Mouse (Mus musculus) urinary bladder, adult 18-20 months (tissue): ENCODE measurements at regions not wholly inside any gene's neighbourhood (a gene's known extent, or its start where the extent isn't known, plus 50 kb on each side); places are given as distances from the start of the nearest gene placed in this dataset.

ENCODE experiments used
- DNase-seq, 2 experiments: peaks; one replicate each; pipeline ENCODE4 v3.0.0; 2022; ENCODE audit warnings: low spot score in 2 of 2, mixed read lengths in 2 of 2

DNA sequence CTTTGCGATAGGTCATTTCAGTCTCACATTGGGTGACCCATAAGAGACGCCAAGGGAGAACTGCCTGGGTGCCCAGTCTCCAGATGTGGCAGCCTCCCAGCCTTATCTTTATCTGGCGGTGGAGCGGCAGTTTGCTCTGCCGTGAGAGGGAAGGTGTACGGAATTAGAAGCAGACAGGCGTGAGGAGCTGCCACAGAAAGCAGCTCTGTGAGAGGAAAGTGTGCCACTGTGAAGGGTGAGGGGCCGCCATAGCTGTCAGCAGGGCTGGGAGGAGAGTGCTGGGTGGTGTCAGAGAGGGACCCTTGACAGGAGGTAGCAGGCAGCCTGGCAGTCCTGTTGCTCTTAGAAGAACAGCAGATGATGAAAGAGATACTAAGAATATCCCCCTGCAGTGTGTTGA, 375.0 kb downstream of the Cdh26 start:
- DNase-seq = no peak

DNA sequence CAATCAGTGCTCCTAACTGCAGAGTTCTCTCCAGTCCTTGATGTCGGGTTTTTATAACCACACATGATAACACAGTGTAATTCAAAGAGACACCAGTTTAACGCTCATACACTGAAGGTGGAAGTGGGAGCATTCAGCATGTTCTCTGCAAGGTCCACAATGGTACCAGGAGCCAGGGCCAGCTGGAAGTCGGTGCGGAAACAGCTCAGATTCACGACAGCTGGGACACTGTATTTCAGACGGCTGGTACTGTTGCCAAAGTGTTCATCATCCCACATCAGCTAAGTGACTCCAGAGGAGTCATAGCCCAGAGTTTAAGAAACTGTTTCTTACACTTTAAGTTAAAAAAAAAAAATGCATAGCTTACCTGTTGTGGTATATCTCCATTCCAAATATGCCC, 391.2 kb downstream of the Cdh26 start:
- DNase-seq = no peak

DNA sequence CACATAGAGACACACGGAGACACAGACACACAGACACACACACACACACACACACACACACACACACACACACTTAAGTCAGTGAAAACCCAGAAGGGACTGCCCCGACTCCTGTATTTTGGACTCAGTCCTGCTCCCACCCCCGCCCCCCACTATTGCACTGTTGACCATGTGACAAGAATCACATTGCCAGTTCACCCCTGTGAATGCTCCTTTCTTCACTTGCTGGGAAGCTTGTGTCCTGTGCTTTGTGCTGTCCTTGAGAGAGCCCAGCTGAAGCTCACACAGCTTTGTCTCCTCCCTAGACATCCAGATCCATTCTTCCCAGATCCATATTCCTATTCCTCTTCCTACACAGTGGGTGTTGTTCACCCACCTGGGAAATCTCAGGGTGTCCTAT, 400.0 kb downstream of the Cdh26 start:
- DNase-seq = no peak

DNA sequence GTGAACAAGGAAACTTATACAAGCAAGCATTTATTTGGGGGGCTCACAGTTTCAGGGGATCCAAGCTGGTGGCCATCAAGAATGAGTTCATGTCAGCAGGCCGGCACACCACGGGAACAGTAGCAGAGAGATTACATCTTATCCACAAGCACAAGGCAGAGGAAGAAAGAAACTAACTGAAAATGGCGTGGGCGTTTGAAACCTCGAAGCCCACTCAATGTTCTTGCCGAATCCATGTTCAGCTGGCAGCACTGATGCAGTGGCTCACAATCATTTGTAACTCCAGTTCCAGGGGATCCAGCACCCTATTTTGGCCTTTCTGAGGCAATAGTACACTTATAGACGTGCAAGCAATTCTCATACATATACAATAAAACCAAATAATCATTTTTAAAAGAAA, 404.7 kb downstream of the Cdh26 start:
- DNase-seq = no peak

DNA sequence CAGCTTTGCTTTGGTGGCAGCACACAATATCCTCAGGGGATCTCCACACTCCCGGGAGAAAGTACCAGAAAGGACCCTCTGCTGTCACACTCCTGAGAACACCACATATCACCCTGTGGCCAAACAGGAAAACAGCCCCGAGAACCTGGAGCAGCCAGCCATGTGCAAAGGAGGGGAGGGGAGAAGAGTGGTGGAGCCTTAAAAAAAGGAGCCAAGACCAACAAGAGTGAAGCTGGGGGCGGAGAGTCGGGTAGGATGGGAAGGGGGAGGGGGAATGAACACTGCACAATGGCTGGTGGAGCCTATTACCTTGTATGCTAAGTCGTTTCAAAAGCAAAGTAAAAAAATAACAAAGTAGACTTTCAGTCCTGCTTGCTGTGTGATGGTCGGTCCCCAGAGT, 408.2 kb downstream of the Cdh26 start:
- DNase-seq = no peak

DNA sequence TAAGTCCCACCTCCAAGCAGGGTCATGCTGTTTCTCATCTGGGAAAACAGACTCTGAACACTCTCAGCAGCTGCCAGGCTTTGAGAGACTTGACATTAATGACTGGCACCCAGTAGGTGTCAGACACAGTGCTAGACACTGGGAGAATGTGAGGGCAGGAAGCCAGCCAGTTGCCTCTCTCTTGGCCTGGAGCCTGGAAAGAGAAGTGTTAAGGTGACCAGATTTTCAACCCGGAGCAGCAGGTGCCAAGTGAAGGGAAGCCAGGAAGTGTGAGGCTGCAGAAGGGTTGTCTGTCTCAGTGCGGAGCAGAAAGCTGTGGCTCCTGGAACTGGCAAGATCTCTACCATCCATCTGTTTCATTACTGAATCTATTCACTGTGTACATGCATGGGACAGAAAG, 410.6 kb downstream of the Cdh26 start:
- no peak for DNase-seq

DNA sequence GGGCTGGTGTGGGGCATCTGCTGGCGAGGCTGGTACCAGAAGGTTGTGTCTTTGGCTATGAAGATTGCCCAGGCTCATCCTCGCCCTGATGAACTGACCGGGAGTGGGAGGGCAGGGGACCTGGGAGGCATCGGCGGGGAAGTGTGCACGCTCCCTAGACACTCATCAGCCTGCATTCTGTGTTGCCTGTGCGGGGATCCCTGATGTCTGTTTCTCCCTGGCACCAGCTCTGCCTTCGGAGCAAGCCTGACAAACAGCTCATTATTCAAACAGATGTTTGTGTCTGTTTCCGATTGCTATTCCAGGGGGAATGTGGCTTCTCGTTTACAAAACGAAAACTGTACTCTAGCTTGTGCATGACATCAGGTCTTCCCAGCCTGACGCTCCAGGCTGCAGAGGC, 412.3 kb downstream of the Cdh26 start:
- no peak for DNase-seq

DNA sequence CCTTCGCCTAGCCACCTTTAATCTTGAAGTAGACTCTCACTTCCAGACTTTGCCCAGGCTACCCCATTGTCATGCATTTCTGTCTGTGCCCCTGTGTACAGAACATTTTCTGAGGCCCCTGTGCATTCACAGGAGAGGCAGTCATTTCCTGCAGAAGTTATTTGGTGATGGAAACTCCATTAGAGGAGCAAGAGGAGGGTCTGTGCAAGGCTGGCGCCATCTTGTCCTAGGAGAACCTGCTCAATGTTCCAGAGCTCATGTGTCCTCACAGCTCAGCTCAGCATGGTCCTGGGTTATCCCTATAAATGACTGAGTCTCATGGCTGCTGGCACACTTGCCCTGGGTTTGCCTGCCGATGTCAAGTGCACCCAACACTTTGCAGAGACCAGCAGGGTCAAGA, 413.1 kb downstream of the Cdh26 start:
- DNase-seq = no peak

DNA sequence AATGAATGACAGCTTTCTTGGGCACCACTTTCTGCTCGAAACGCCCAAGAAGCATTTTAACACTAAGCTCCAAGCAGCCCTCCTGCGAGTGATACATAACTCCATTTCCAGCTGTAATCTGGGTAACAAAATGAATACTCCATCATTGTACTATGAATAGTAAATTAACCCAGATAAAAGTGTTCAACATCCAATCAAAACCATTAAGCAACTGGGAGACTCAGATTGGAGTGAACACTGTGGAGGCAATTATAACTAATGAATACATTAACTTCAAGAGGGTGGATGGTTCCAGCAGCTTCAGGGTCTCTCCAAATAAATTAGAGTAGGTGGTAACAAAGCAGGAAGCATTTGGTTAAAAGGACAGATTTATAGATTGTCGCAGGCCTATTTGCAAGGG, 414.2 kb downstream of the Cdh26 start:
- DNase-seq = no peak

DNA sequence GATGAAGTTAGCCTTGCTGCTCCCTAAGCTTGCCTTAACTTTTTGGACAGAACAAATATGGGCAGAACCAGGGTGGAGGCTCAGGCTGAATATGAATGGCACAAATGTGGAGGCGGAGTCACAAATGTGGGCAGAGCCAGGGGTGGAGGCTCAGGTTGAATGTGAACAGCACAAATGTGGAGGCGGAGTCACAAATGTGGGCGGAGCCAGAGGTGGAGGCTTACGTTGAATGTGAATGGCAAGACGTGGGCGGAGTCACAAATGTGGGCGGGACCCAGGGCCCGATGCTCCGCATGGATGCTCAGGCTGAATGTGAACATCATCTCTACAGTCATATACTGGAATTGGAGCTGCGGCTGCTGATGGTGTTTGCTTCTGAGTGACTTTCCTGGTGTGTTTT, 420.0 kb downstream of the Cdh26 start:
- no peak for DNase-seq

DNA sequence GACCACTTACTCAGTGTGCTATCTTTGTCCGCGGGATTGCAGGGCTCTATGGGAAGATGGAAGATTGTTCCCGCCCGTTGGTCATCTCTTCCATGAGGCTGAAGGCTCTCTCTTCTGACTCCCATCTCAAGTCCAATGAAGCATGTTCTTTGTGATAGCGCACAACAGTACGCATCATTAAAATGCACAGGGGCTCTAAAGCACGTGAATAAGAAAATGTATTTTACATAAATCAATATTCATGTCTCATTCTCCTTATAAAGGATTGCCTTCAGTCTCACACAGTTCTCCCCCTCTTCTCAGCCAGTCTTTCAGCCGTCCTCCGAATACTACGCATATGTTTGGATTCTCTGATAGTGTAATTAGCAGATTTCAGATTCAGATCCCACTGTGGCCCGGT, 420.4 kb downstream of the Cdh26 start:
- no peak for DNase-seq

DNA sequence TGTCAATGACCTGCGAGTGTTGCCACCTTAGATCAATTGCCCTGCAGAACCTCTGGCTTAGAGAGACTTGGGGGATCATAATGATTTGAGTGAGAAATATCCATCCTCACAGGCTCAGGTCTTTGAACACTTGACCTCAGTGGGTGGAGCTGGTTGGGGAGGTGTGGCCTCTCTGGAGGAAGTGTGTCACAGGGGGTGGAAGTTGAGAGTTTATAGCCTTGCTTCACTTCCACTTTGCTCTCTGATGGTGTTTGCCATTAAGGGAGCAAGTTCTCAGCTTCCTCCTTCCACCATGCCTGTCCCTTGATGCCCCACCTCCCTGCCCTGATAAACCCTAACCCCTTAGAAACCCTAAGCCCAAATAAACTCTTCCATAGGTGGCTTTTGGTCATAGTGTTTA, 423.7 kb downstream of the Cdh26 start:
- no peak for DNase-seq

DNA sequence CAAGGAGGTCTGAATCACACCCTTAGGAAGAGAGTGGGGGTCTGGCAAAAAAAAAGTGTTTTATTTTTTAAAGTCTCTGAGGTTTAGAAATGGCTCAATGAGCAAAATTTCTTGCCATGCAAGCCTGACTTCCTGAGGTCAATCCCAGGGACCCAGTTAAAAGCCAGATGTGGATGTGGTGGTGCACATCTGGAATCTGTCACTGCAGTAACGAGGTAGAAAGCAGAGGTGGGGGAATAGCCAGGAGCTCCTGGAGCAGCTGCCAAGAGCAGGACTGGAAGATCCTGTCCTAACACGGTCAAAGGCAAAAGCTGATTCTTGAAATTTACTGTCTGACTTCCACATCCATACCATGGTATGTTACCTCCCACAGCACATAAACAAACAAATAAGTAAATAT, 424.4 kb downstream of the Cdh26 start:
- DNase-seq = no peak

DNA sequence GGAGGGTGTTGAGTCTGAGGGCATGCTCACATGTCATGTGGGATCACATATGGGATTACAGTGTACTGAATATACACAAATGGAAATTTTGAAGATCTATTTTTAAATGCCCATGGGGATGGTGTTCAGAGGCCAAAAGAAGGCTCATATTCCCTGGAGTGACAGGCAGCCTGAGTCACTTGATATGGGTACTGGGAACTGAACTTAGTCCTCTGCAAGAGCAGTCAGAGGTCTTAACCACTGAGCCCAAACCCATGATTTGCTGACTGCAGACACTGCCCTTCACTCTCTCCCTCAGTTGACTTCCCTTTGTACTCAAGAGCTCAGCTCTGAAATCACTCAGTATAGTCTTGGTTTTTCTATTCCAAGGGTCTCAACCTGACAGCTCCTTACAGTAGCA, 432.3 kb downstream of the Cdh26 start:
- DNase-seq = no peak

DNA sequence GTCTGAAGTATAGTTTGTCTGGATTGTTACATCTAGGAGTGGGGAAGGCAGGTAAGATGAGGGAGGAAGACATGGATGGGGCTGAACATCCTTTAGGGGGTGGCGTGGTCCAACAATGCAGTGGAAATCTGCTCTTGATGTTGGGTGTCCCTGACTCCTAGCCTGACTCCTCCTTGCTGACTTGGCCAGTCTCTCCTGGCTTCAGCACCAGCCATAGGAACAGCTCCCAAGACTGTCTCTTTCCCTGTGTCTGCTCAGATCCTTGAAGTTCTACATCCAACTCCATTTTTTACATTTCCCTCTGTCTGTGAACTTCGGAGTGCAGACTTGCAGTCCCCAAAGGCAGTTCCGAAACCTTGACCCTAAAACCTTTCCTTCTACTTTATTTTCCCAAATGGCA, 436.8 kb downstream of the Cdh26 start:
- no peak for DNase-seq

DNA sequence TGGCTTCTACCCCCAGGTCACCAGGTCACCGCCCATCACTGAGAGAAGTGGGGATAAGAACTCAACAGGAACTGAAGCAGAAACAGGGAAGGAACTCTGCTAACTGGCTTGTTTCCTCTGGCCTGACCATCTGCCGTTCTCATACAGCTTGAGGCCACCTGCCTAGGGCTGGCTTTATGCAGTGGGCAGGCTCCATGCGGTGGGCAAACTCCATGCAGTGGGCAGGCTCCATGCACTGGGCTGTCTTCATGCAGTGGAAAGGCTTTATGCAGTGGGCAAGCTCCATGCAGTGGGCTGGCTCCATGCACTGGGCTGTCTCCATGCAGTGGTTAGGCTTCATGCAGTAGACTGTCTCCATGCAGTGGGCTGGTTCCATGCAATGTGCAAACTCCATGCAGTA, 438.8 kb downstream of the Cdh26 start:
- DNase-seq = no peak

DNA sequence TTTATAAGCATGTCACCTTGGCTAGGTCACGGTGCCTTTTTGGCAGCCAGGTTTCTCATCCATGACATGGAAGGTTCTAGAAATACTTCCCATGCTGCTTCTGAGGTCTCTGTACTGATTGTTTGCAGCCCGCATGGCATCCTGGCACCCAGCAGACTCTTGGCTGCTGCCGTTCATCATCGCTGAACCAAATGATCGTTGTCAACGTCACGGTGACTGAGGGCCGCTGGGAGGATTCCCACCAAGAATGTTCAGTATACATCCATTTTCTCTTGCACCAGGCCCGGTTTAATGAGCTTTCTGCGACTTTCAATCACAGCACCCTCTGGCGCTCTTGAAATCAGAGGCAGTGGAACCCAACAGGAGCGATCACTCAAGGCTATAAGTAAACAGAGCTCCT, 448.1 kb downstream of the Cdh26 start:
- no peak for DNase-seq

DNA sequence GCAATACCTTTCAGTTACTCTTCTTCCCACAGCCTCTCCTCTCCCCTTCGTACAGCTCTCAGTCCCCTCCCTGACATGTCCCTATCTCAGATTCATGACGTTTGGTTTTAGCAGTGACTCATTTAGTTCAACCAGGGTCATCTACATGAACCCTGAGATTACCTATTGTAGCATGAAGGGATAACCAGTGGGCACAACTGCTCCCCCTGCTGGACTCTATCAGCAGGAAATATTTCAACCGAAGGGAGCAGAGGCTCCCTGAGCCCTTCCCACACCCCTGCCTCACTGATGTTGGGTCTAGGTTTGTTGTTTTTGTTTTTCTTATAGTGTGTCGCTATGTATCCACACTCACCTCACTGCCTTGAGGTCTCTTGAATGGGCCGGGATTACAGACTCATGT, 455.4 kb downstream of the Cdh26 start:
- DNase-seq = no peak

DNA sequence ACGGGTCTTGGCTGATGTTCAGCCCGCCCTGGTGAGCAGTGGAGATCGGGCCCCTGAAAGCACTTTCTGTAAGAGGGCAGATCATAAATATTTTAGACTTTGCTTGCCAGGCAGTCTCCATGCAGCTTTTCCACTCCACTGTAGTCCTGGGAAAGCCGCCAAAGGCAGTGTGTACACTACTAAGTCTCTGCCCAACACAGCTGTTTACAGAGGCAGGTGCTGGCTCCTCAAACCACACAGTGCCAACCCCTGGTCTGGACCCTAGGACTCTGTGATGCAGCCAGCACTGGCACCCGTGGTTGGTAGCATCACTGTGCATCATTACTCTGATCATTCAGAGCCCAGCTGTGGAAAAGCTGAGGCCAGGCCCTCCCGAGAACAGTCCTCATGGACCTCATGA, 458.4 kb downstream of the Cdh26 start:
- no peak for DNase-seq

DNA sequence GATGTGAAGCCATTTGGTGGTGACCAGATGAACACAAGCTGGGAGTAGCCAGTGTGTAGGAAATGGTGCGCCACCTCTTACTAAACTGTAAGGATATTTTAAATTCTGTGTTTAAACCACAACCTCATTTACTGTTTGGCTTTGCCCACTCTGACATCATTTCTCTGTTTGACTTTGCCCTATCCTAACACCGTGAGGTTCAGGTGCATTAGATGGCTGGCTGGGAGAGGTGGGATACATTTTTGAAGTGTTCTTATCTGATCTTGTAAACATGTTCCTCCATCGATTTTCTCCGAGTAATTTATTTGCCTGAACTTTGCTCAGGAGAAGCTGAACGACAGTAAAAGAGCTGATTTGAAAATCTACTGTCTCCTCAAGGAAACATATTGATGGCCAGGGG, 472.1 kb downstream of the Cdh26 start:
- DNase-seq = no peak

DNA sequence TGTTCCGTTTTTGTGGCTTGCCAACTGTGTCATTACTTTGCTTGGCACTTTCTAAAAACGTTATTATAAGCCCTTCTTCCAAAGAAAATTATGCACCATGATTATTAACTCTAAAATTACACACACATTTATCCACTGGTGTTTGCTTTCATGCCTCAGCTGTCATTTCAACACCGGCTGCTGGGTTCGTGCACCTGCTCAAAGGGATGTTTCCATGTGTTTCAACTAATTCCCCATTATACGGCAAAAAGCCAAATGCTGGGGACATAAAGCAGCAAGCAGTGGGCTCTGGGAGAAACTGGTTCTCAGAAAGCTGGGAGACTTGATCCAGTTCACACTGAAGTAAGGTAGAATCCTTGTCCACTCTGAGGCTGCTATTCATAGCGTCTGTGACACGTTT, 479.0 kb downstream of the Cdh26 start:
- DNase-seq = no peak

DNA sequence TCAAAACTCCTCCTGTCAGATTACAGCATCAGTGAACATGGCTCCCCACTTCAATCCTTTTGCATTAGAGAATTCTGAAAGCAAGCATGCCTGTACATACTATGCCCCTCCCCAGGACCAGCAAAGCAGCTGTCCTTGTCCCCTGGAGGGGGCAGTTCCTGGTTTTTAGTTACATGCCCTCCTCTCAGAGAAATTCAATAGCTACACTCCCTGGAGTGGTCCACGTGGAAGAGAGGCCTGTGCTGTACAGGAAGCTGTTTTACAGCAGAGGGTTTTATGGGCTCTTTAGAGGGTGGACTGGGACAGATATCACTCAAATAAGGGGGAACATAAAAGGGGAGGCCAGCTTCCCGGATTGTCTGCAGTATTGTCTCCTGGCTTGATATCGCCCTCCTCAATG, 481.3 kb downstream of the Cdh26 start:
- DNase-seq = no peak

DNA sequence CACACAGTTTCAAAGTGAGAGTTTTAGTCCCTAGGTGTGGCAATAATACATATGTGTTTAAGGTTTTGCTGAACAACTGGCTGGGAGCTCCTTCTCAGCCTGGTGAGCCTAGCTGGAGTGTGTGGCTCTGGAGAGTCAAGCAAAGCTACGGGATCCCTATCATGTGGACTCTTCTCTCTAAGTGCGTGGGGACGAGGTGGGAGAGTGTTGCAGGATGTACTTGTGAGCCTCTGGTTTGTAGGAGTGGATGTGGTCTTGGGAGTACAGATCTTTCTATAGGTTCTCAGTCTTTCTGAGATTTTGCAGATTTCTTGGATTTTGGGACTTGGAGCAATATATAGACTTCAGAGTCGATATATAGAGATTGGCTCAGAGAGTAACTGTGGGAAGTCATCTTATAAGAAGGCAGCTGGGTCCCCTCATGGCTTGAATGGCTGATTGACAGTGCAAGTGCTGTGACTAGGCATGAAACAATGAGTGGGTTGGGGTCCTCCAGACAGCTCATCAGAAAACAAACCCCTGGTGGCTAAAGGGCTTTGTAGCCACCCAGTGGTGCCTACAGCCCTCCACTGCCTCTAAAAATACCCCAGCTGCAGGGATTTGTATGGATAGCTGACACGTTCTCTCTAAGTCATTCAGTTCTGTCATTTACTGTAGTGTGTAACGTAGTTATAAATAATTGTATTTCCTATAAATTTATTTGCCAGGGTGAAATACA, 486.1 kb downstream of the Cdh26 start:
- no peak for DNase-seq

DNA sequence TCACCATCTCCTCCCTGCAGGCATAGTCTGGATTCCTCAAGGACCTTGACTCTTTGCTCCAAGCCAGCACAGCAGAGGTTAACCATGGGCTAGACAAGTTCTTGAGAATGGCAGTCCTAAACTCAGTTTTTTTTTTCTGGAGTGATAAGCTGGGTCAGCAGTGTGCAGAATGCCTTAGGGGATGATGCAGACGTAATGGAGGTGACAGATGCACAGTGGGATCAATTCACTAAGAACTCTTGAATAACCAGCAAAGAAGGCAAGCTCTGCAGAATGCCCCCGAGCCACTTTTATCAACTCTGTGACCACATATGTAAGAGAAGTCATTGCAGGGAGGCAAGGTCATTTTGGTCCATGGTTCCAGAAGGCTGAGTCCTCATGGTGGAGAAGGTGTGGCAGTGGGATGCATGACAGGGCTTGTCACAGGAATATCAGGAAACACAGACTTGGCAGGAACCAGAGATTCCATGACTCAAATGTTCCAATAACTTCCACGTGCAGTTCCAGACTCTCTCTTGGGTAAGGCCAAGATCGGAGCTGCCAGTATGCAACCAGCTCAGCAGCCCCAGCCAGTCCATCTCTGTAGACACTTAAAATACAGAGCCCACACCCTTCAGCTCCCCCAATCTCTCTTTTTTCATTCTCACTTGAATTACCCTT, 494.3 kb downstream of the Cdh26 start:
- no peak for DNase-seq
